Mouse (Mus musculus) midbrain, postnatal 0 days (tissue): ENCODE results near the gene Rpl5. TPM values are rescaled to one million over a fixed set of nuclear protein-coding genes. Genes with fewer than 3 reads are reported as not detected.
A peak's percentile ranks its signal among the peaks of the same experiment; 100 is the strongest.

Source experiments
- ATAC-seq: fragments of 200-750 bp; cut with Nextera tagmentation; 2 replicates; pipeline ENCODE4 v1.8.0; 2017; ENCODE audit warnings: moderate number of reproducible peaks, mild to moderate bottlenecking, moderate TSS enrichment, moderate library complexity; ENCODE audit not compliant: low FRiP score
- DNase-seq: peaks from one replicate; pipeline ENCODE4 v3.0.0-alpha.2; 2015; ENCODE audit warnings: low spot score
- H3K27ac ChIP-seq: fragments of 300-500 bp; sonication (generic); 2 replicates; pipeline ENCODE4 v1.5.1; 2014; ENCODE audit warnings: low read depth, mild to moderate bottlenecking, low read length, mixed read lengths
- H3K27me3 ChIP-seq: fragments of 300-500 bp; sonication (generic); 2 replicates; pipeline ENCODE4 v1.6.1; 2014; ENCODE audit warnings: low read length, control low read depth, mixed read lengths; ENCODE audit not compliant: insufficient read depth
- H3K36me3 ChIP-seq: fragments of 300-500 bp; sonication (generic); 2 replicates; pipeline ENCODE4 v1.6.1; 2014; ENCODE audit warnings: low read length, control low read depth, mixed read lengths; ENCODE audit not compliant: insufficient read depth
- H3K4me1 ChIP-seq: fragments of 300-500 bp; sonication (generic); 2 replicates; pipeline ENCODE4 v1.6.1; 2014; ENCODE audit warnings: mild to moderate bottlenecking, control low read depth, antibody characterized with exemption, low read length, mixed read lengths; ENCODE audit not compliant: insufficient read depth
- H3K4me2 ChIP-seq: fragments of 300-500 bp; sonication (generic); 2 replicates; pipeline ENCODE4 v1.6.1; 2014; ENCODE audit warnings: low read depth, mild to moderate bottlenecking, low read length, mixed read lengths; ENCODE audit not compliant: poor library complexity, severe bottlenecking
- H3K4me3 ChIP-seq: fragments of 300-500 bp; sonication (generic); 2 replicates; pipeline ENCODE4 v1.5.1; 2014; ENCODE audit warnings: low read depth, mild to moderate bottlenecking, low read length, moderate library complexity
- H3K9ac ChIP-seq: fragments of 300-500 bp; sonication (generic); replicated peaks from 2 replicates; pipeline ENCODE4 v1.6.1; 2014; ENCODE audit warnings: mild to moderate bottlenecking, low read length, moderate library complexity, mixed read lengths; ENCODE audit not compliant: poor library complexity, severe bottlenecking
- H3K9me3 ChIP-seq: fragments of 300-500 bp; sonication (generic); 2 replicates; pipeline ENCODE4 v1.6.1; 2016; ENCODE audit warnings: low read length, control low read depth
- CTCF ChIP-seq: IDR thresholded peaks from 2 replicates; pipeline ENCODE4 v1.5.1; 2016; ENCODE audit warnings: antibody characterized with exemption, mild to moderate bottlenecking
- WGBS: fragments of 180-500 bp; shearing (Covaris S2); extraction: QIAGEN DNeasy Blood & Tissue Kit; methylation state at CpG from one replicate; pipeline ENCODE4 v1.1.7; 2014; 5-methylcytosine and 5-hydroxymethylcytosine counted together
- polyA plus RNA-seq: library from polyadenylated mRNA; unstranded; fragments of >200 nt; fragmentation: Nextera tagmentation; extraction: Ambion mirVana; gene quantifications from 2 replicates; pipeline ENCODE4 v1.2.1, GENCODE M21; 2015
- total RNA-seq: library from RNA; depleted of rRNA; stranded (reverse); fragments of >200 nt; gene quantifications from 2 replicates; pipeline ENCODE4 v1.2.3, GENCODE M21; 2014; rRNA removed

Gene Rpl5
- total and polyA plus RNA-seq, 2 experiments from 2014 or later = 63.1 to 128 TPM

GRCm38 (mm10) chr5:107943526-107943925 lies 43.2 kb downstream of the Rpl5 start:
- no peak overlapping the region for H3K27ac ChIP-seq
- no peak for TF ChIP-seq CTCF
- ATAC-seq (no peak), DNase-seq (no peak)
- no peak overlapping the region for H3K4me3 ChIP-seq
- H3K9ac ChIP-seq = no peak overlapping the region
- no peaks in the 10 kb centered on the region for H3K36me3 ChIP-seq
- H3K9me3 ChIP-seq = no peaks in the 10 kb centered on the region
- H3K4me2 ChIP-seq = no peak overlapping the region
- 88% methylated on average over 6 of the region's 6 CpGs for WGBS
- no peaks in the 10 kb centered on the region for H3K4me1 ChIP-seq
- H3K27me3 ChIP-seq = no peaks in the 10 kb centered on the region

GRCm38 (mm10) chr5:107946475-107946874 lies 46.2 kb downstream of the Rpl5 start:
- no peak for ATAC-seq
- H3K9ac ChIP-seq = no peak overlapping the region

GRCm38 (mm10) chr5:107947548-107947947 lies 47.2 kb downstream of the Rpl5 start:
- no peak overlapping the region for H3K4me3 ChIP-seq
- H3K36me3 ChIP-seq = no peaks in the 10 kb centered on the region
- TF ChIP-seq CTCF = no peak
- DNase-seq (peak; percentile 57), ATAC-seq (no peak)
- no peak overlapping the region for H3K4me2 ChIP-seq
- WGBS = 69% methylated on average over 2 of the region's 2 CpGs
- H3K27ac ChIP-seq = no peak overlapping the region
- no peaks in the 10 kb centered on the region for H3K9me3 ChIP-seq
- no peaks in the 10 kb centered on the region for H3K4me1 ChIP-seq
- H3K9ac ChIP-seq = no peak overlapping the region
- H3K27me3 ChIP-seq = no peaks in the 10 kb centered on the region

More at GRCm38 (mm10) chr5:107946475-107946874, 46.2 kb downstream of the Rpl5 start:
- WGBS = 88% methylated on average over 1 of the region's 1 CpGs
- no peak for DNase-seq
- no peak for TF ChIP-seq CTCF
- no peak overlapping the region for H3K4me2 ChIP-seq
- no peaks in the 10 kb centered on the region for H3K27me3 ChIP-seq
- no peak overlapping the region for H3K4me3 ChIP-seq
- H3K36me3 ChIP-seq = no peaks in the 10 kb centered on the region
- no peak overlapping the region for H3K27ac ChIP-seq
- H3K9me3 ChIP-seq = no peaks in the 10 kb centered on the region
- H3K4me1 ChIP-seq = no peaks in the 10 kb centered on the region

GRCm38 (mm10) chr5:107948899-107949298 lies 48.6 kb downstream of the Rpl5 start:
- 89% methylated on average over 1 of the region's 1 CpGs for WGBS
- no peak overlapping the region for H3K27ac ChIP-seq
- no peak overlapping the region for H3K9ac ChIP-seq
- no peaks in the 10 kb centered on the region for H3K4me1 ChIP-seq
- ATAC-seq (no peak), DNase-seq (no peak)
- no peaks in the 10 kb centered on the region for H3K27me3 ChIP-seq
- H3K4me2 ChIP-seq = no peak overlapping the region
- no peaks in the 10 kb centered on the region for H3K36me3 ChIP-seq
- no peak overlapping the region for H3K4me3 ChIP-seq
- no peaks in the 10 kb centered on the region for H3K9me3 ChIP-seq
- TF ChIP-seq CTCF = no peak

GRCm38 (mm10) chr5:107949607-107950006 lies 49.3 kb downstream of the Rpl5 start:
- TF ChIP-seq CTCF = no peak
- H3K36me3 ChIP-seq = no peaks in the 10 kb centered on the region
- no peaks in the 10 kb centered on the region for H3K9me3 ChIP-seq
- H3K4me2 ChIP-seq = no peak overlapping the region
- H3K27ac ChIP-seq = no peak overlapping the region
- ATAC-seq = no peak
- 92% methylated on average over 3 of the region's 3 CpGs for WGBS
- no peak overlapping the region for H3K9ac ChIP-seq
- no peak overlapping the region for H3K4me3 ChIP-seq
- no peak for DNase-seq
- no peaks in the 10 kb centered on the region for H3K4me1 ChIP-seq
- no peaks in the 10 kb centered on the region for H3K27me3 ChIP-seq

- Histone ChIP-seq H3K27ac (no peak overlapping the region), H3K27me3 (no peaks in the 10 kb centered on the region), H3K4me2 (no peak overlapping the region), H3K9ac (no peak overlapping the region), H3K9me3 (no peaks in the 10 kb centered on the region), H3K36me3 (no peaks in the 10 kb centered on the region), H3K4me1 (no peaks in the 10 kb centered on the region), H3K4me3 (no peak overlapping the region)
- no peak for TF ChIP-seq CTCF
- DNase-seq (no peak), ATAC-seq (no peak)
- 89% methylated on average over 5 of the region's 5 CpGs for WGBS
Observed at GRCm38 (mm10) chr5:107950643-107951042, 50.3 kb downstream of the Rpl5 start.

Other genes starting within 250 kb of the Rpl5 start
- gene Gfi1, start 174.5 kb upstream of the Rpl5 start, total RNA-seq = 0.05 TPM in 1 of 2 replicates, not detected in the other
- not detected in 2 replicates for gene Gfi1, start 174.5 kb upstream of the Rpl5 start, polyA plus RNA-seq
- gene Ube2d2b, start 70.4 kb upstream of the Rpl5 start, total RNA-seq = not detected in 2 replicates
- gene Ube2d2b, start 70.4 kb upstream of the Rpl5 start, polyA plus RNA-seq = 0.09 TPM in 1 of 2 replicates, not detected in the other
- gene Evi5, start 25.4 kb upstream of the Rpl5 start, total RNA-seq = 47.1 and 68.6 TPM in 2 replicates
- gene Evi5, start 25.4 kb upstream of the Rpl5 start, polyA plus RNA-seq = 53.1 and 55.0 TPM in 2 replicates
- 16.2 and 24.6 TPM in 2 replicates for gene Fam69a, start 86.6 kb downstream of the Rpl5 start, total RNA-seq
- 77.4 and 79.7 TPM in 2 replicates for gene Fam69a, start 86.6 kb downstream of the Rpl5 start, polyA plus RNA-seq
- 57.9 and 60.0 TPM in 2 replicates for gene Mtf2, start 165.2 kb downstream of the Rpl5 start, total RNA-seq
- gene Mtf2, start 165.2 kb downstream of the Rpl5 start, polyA plus RNA-seq = 54.7 and 55.0 TPM in 2 replicates
- 19.6 and 26.4 TPM in 2 replicates for gene Tmed5, start 232.1 kb downstream of the Rpl5 start, total RNA-seq
- gene Tmed5, start 232.1 kb downstream of the Rpl5 start, polyA plus RNA-seq = 19.6 and 23.4 TPM in 2 replicates
- 0.66 and 1.1 TPM in 2 replicates for gene Ccdc18, start 232.4 kb downstream of the Rpl5 start, total RNA-seq
- gene Ccdc18, start 232.4 kb downstream of the Rpl5 start, polyA plus RNA-seq = 1.4 and 2.0 TPM in 2 replicates